Mouse (Mus musculus): ENCODE results near the gene Ifit1bl1.

The Ifit1bl1 gene

GRCm38 (mm10) chr19:34550534-34551223 lies 51.1 kb downstream of the Ifit1bl1 start, which contains the start of gene Ifit2:
Gene Ifit2, plus strand, starts transcription at chr19:34550694.
- TF ChIP-seq GATA4 (IDR thresholded peaks at IDR 0.05; ENCODE audit: insufficient replicate concordance, low read length) = no peak; the same call in 1 of the 2 replicates

- no peak for TF ChIP-seq GATA4 (IDR thresholded peaks at IDR 0.05; ENCODE audit: insufficient replicate concordance, low read length)
Observed at GRCm38 (mm10) chr19:34550205-34550533, 51.6 kb downstream of the Ifit1bl1 start.

- TF ChIP-seq GATA4 (IDR thresholded peaks at IDR 0.05; ENCODE audit: insufficient replicate concordance, low read length) = no peak
Observed at GRCm38 (mm10) chr19:34547976-34548375, 53.8 kb downstream of the Ifit1bl1 start.

GRCm38 (mm10) chr19:34546211-34546610 lies 55.5 kb downstream of the Ifit1bl1 start:
- TF ChIP-seq GATA4 (IDR thresholded peaks at IDR 0.05; ENCODE audit: insufficient replicate concordance, low read length) = no peak
